ENCODE assay signal across 8 mouse cellular contexts in genomic region chr4:152285505-152285904, GRCm38 (mm10). TPM values are rescaled to one million over a fixed set of nuclear protein-coding genes. Genes with fewer than 3 reads are reported as not detected.
DNase-seq lines count a peak whose midpoint lies in the region; ATAC-seq and TF ChIP-seq lines count a peak whose summit lies in the region.

No protein-coding gene starts in this region.

- ATAC-seq in kidney, embryonic 15.5 days (replicated peaks; ENCODE audit: low FRiP score), result no peak
- no peak for ATAC-seq in liver, postnatal 0 days

- peak; percentile 44 to 86 for TF ChIP-seq CTCF in CH12.LX (conservative IDR thresholded peaks at IDR 0.05 in 1 of 2, IDR thresholded peaks at IDR 0.05 in 1 of 2; ENCODE audit: low read depth in 2 of 2, low read length in 2 of 2)
- peak; percentile 74 for TF ChIP-seq CTCF in brain, embryonic 14.5 days (IDR thresholded peaks at IDR 0.05; ENCODE audit: borderline replicate concordance, extremely low read depth, insufficient read depth, insufficient read length)
- TF ChIP-seq CTCF in liver, postnatal 0 days (IDR thresholded peaks at IDR 0.05; ENCODE audit: low read depth), result peak; percentile 80
- peak; percentile 78; the same call in 1 of the 2 replicates for TF ChIP-seq CTCF in small intestine, adult 2 months (IDR thresholded peaks at IDR 0.05; ENCODE audit: extremely low read depth, insufficient read length, insufficient replicate concordance, low read depth, low read length)

- no peaks in the 10 kb centered on the region for H3K79me2 ChIP-seq in CH12.LX (replicated peaks; ENCODE audit: control insufficient read depth, extremely low read depth, insufficient read depth, poor library complexity, severe bottlenecking)

- H3K27ac ChIP-seq in kidney, embryonic 15.5 days, result no peak overlapping the region
- H3K27ac ChIP-seq in CH12.LX (ENCODE audit: insufficient read depth, low read depth), result no peak overlapping the region
- H3K27ac ChIP-seq in liver, postnatal 0 days (ENCODE audit: low read depth), result no peak overlapping the region
- H3K27ac ChIP-seq in small intestine, adult 2 months (ENCODE audit: insufficient read depth, low read depth, low read length), result no peak overlapping the region

- peaks cover 33% of the 10 kb centered on the region for H3K4me1 ChIP-seq in kidney, embryonic 15.5 days
- H3K4me1 ChIP-seq in CH12.LX (ENCODE audit: control insufficient read depth in 1 of 2, insufficient read depth in 2 of 2), result peaks cover 9 to 25% of the 10 kb centered on the region in 2 experiments
- H3K4me1 ChIP-seq in liver, postnatal 0 days (ENCODE audit: insufficient read depth), result peaks cover 7% of the 10 kb centered on the region
- peaks cover 11% of the 10 kb centered on the region for H3K4me1 ChIP-seq in small intestine, adult 2 months (ENCODE audit: control insufficient read depth, insufficient read depth, insufficient read length, low read length)

- H3K9me3 ChIP-seq in kidney, embryonic 15.5 days (replicated peaks), result no peaks in the 10 kb centered on the region
- H3K9me3 ChIP-seq in CH12.LX (replicated peaks; ENCODE audit: low read length), result peaks cover 3% of the 10 kb centered on the region
- no peaks in the 10 kb centered on the region for H3K9me3 ChIP-seq in liver, postnatal 0 days (ENCODE audit: low read length)

- H3K9ac ChIP-seq in kidney, embryonic 15.5 days, result no peak overlapping the region
- H3K9ac ChIP-seq in CH12.LX (ENCODE audit: insufficient read depth, low read depth), result no peak overlapping the region
- no peak overlapping the region for H3K9ac ChIP-seq in liver, postnatal 0 days (replicated peaks)

- peaks cover 4% of the 10 kb centered on the region; the same call in 1 of the 2 replicates for H3K36me3 ChIP-seq in kidney, embryonic 15.5 days
- peaks cover 0 to 5% of the 10 kb centered on the region in 2 experiments for H3K36me3 ChIP-seq in CH12.LX (replicated peaks in 1 of 2; ENCODE audit: control insufficient read depth in 1 of 2, insufficient read depth in 1 of 2, low read length in 1 of 2)
- H3K36me3 ChIP-seq in liver, postnatal 0 days (replicated peaks; ENCODE audit: insufficient read depth, low read length), result no peaks in the 10 kb centered on the region
- H3K36me3 ChIP-seq in small intestine, adult 2 months (ENCODE audit: control insufficient read depth, insufficient read depth, low read length), result no peaks in the 10 kb centered on the region

- in situ Hi-C loops in CH12.LX (cut with MboI; ENCODE audit: low pct_ligation_motif_present, low pct_unique_long_range_greater_than_20kb, low sequenced_read_pairs), result loop anchor here (25.0 kb wide), 1 partner anchor 1827 kb away; no protein-coding TSS in a partner anchor

- peak; percentile 61 for DNase-seq in kidney, adult 11 months
- DNase-seq in CH12.LX (ENCODE audit: extremely low read depth), result no peak
- DNase-seq in brain, embryonic 14.5 days (ENCODE audit: low read depth), result peak; percentile 64
- peak; percentile 47 to 50 for DNase-seq in gastrocnemius, postnatal 36 days
- DNase-seq in liver, postnatal 0 days, result peak; percentile 59
- DNase-seq in layer of hippocampus, postnatal 25 days (ENCODE audit: extremely low spot score in 1 of 2, low spot score in 1 of 2), result no peak

- no peak overlapping the region for H3K4me2 ChIP-seq in kidney, embryonic 15.5 days
- no peak overlapping the region for H3K4me2 ChIP-seq in CH12.LX (ENCODE audit: insufficient read depth, low read depth, poor library complexity, severe bottlenecking)
- no peak overlapping the region for H3K4me2 ChIP-seq in liver, postnatal 0 days (ENCODE audit: low read depth, low read length)

- H3K27me3 ChIP-seq in kidney, embryonic 15.5 days, result peaks cover 94% of the 10 kb centered on the region
- H3K27me3 ChIP-seq in CH12.LX (replicated peaks), result peaks cover 56% of the 10 kb centered on the region
- H3K27me3 ChIP-seq in liver, postnatal 0 days (ENCODE audit: insufficient read depth, low read length), result peaks cover 88% of the 10 kb centered on the region
- H3K27me3 ChIP-seq in small intestine, adult 2 months (ENCODE audit: control insufficient read depth, insufficient read depth, low read length), result peaks cover 30% of the 10 kb centered on the region

- no peak for TF ChIP-seq EP300 in CH12.LX (IDR thresholded peaks at IDR 0.05; ENCODE audit: low read length)
- TF ChIP-seq EP300 in liver, postnatal 0 days (IDR thresholded peaks at IDR 0.05; ENCODE audit: low read depth), result no peak

- TF ChIP-seq POLR2A in CH12.LX (IDR thresholded peaks at IDR 0.05; ENCODE audit: low read depth, low read length), result no peak
- TF ChIP-seq POLR2A in brain, embryonic 14.5 days (IDR thresholded peaks at IDR 0.05; ENCODE audit: borderline replicate concordance, extremely low read depth, insufficient read depth, insufficient read length, poor library complexity, severe bottlenecking), result no peak
- no peak for TF ChIP-seq POLR2A in small intestine, adult 2 months (IDR thresholded peaks at IDR 0.05; ENCODE audit: low read depth, low read length)

- TF ChIP-seq RAD21 in CH12.LX (IDR thresholded peaks at IDR 0.05; ENCODE audit: low read depth, low read length), result peak; percentile 72

- no peak overlapping the region for H3K4me3 ChIP-seq in kidney, embryonic 15.5 days (replicated peaks)
- no peak overlapping the region for H3K4me3 ChIP-seq in CH12.LX (replicated peaks in 1 of 3; ENCODE audit: low read depth in 2 of 3, low read length in 2 of 3, poor library complexity in 1 of 3)
- no peak overlapping the region for H3K4me3 ChIP-seq in liver, postnatal 0 days (ENCODE audit: low read depth, low read length)
- no peak overlapping the region for H3K4me3 ChIP-seq in small intestine, adult 2 months (ENCODE audit: low read depth, low read length)

- WGBS in kidney, embryonic 15.5 days, result 6% methylated on average over 10 of the region's 10 CpGs
- 2% methylated on average over 10 of the region's 10 CpGs for WGBS in liver, postnatal 0 days (ENCODE audit: insufficient replicate concordance)
- 5% methylated on average over 10 of the region's 10 CpGs for WGBS in small intestine, adult 2 months

- dilution Hi-C loops in CH12.LX (cut with MboI; ENCODE audit: extremely low pct_ligation_motif_present, extremely low pct_unique_long_range_greater_than_20kb, low sequenced_read_pairs), result no loop called here

- intact Hi-C loops in gastrocnemius, postnatal 36 days (cut with DNase I), result loop anchor here (2.0 kb wide), 1 partner anchor 73 kb away; no protein-coding TSS in a partner anchor

TF ChIP-seq in CH12.LX, 34 proteins besides CTCF, POLR2A, EP300 and RAD21 (continues in another document):
- no peak for TF ChIP-seq USF1 (IDR thresholded peaks at IDR 0.05; ENCODE audit: low read depth, low read length)
- TF ChIP-seq IRF4 (IDR thresholded peaks at IDR 0.05; ENCODE audit: low read depth, low read length), result peak; percentile 24; the same call in 1 of the 2 replicates

RNA-seq across cellular contexts. Expression of gene Hes3, which starts 6.0 kb away (rescaled TPM):
- not detected in 2 replicates for polyA plus RNA-seq in kidney, embryonic 15.5 days (2015; fragmentation: Nextera tagmentation; extraction: Ambion mirVana)
- total RNA-seq in CH12.LX (2012; rRNA removed), result 0.13 and 0.21 TPM in 2 replicates
- total RNA-seq in CH12.LX (2014; rRNA removed), result not detected in 2 replicates
- polyA plus RNA-seq in CH12.LX (2012; ENCODE audit: insufficient read length, low read depth), result 0.17 TPM in 1 of 2 replicates, not detected in the other
- 0.37 and 0.88 TPM in 2 replicates for polyA plus RNA-seq in brain, embryonic 14.5 days (2012; rRNA removed)
- total RNA-seq in gastrocnemius, postnatal 36 days (2021), result not detected
- polyA plus RNA-seq in liver, postnatal 0 days (2015; fragmentation: Nextera tagmentation; extraction: Ambion mirVana), result not detected in 2 replicates
- not detected in 2 replicates for polyA plus RNA-seq in small intestine, adult 2 months (2012; rRNA removed)
- total RNA-seq in layer of hippocampus, postnatal 25 days (2021), result not detected

RNA-seq across cellular contexts. Expression of gene Gpr153, which starts 11.5 kb away (rescaled TPM):
- polyA plus RNA-seq in kidney, embryonic 15.5 days (2015; fragmentation: Nextera tagmentation; extraction: Ambion mirVana), result 6.2 and 7.8 TPM in 2 replicates
- total RNA-seq in CH12.LX (2012; rRNA removed), result 0.21 and 0.30 TPM in 2 replicates
- 0.61 and 0.70 TPM in 2 replicates for total RNA-seq in CH12.LX (2014; rRNA removed)
- 1.4 and 1.8 TPM in 2 replicates for polyA plus RNA-seq in CH12.LX (2012; ENCODE audit: insufficient read length, low read depth)
- 31.2 and 44.3 TPM in 2 replicates for polyA plus RNA-seq in brain, embryonic 14.5 days (2012; rRNA removed)
- 1 to 10 TPM; 7.1 to 8.0 TPM for total RNA-seq in gastrocnemius, postnatal 36 days (2021)
- 0.47 and 0.58 TPM in 2 replicates for polyA plus RNA-seq in liver, postnatal 0 days (2015; fragmentation: Nextera tagmentation; extraction: Ambion mirVana)
- polyA plus RNA-seq in small intestine, adult 2 months (2012; rRNA removed), result 9.4 and 11.6 TPM in 2 replicates
- total RNA-seq in layer of hippocampus, postnatal 25 days (2021), result 1 to 10 TPM; 5.4 to 6.0 TPM

RNA-seq across cellular contexts. Expression of gene Icmt, which starts 11.5 kb away (rescaled TPM):
- 22.3 and 28.7 TPM in 2 replicates for polyA plus RNA-seq in kidney, embryonic 15.5 days (2015; fragmentation: Nextera tagmentation; extraction: Ambion mirVana)
- total RNA-seq in CH12.LX (2012; rRNA removed) (21.5 and 27.4 TPM in 2 replicates), CH12.LX (2014; rRNA removed) (17.8 and 18.5 TPM in 2 replicates)
- 24.2 and 29.8 TPM in 2 replicates for polyA plus RNA-seq in CH12.LX (2012; ENCODE audit: insufficient read length, low read depth)
- polyA plus RNA-seq in brain, embryonic 14.5 days (2012; rRNA removed), result 20.9 and 23.0 TPM in 2 replicates
- total RNA-seq in gastrocnemius, postnatal 36 days (2021), result 10 to 100 TPM; 14.4 to 17.3 TPM
- 5.9 and 6.9 TPM in 2 replicates for polyA plus RNA-seq in liver, postnatal 0 days (2015; fragmentation: Nextera tagmentation; extraction: Ambion mirVana)
- polyA plus RNA-seq in small intestine, adult 2 months (2012; rRNA removed), result 16.5 and 26.5 TPM in 2 replicates
- 10 to 100 TPM; 38.9 to 45.1 TPM for total RNA-seq in layer of hippocampus, postnatal 25 days (2021)

RNA-seq across cellular contexts. Expression of gene Rnf207, which starts 33.3 kb away (rescaled TPM):
- 1.5 and 2.1 TPM in 2 replicates for polyA plus RNA-seq in kidney, embryonic 15.5 days (2015; fragmentation: Nextera tagmentation; extraction: Ambion mirVana)
- total RNA-seq in CH12.LX (2012; rRNA removed) (0.21 and 0.51 TPM in 2 replicates), CH12.LX (2014; rRNA removed) (not detected in 2 replicates)
- polyA plus RNA-seq in CH12.LX (2012; ENCODE audit: insufficient read length, low read depth), result not detected in 2 replicates
- 6.9 and 7.1 TPM in 2 replicates for polyA plus RNA-seq in brain, embryonic 14.5 days (2012; rRNA removed)
- total RNA-seq in gastrocnemius, postnatal 36 days (2021), result not detected
- polyA plus RNA-seq in liver, postnatal 0 days (2015; fragmentation: Nextera tagmentation; extraction: Ambion mirVana), result 0.13 TPM in 1 of 2 replicates, not detected in the other
- polyA plus RNA-seq in small intestine, adult 2 months (2012; rRNA removed), result 2.1 and 3.7 TPM in 2 replicates
- 1 to 10 TPM; 2.6 to 5.8 TPM for total RNA-seq in layer of hippocampus, postnatal 25 days (2021)

RNA-seq across cellular contexts. Expression of gene Rpl22, which starts 40.0 kb away (rescaled TPM):
- polyA plus RNA-seq in kidney, embryonic 15.5 days (2015; fragmentation: Nextera tagmentation; extraction: Ambion mirVana), result 387 and 455 TPM in 2 replicates
- total RNA-seq in CH12.LX (2012; rRNA removed), result 1,590 and 1,720 TPM in 2 replicates
- 1,936 and 1,966 TPM in 2 replicates for total RNA-seq in CH12.LX (2014; rRNA removed)
- polyA plus RNA-seq in CH12.LX (2012; ENCODE audit: insufficient read length, low read depth), result 1,935 and 2,300 TPM in 2 replicates
- polyA plus RNA-seq in brain, embryonic 14.5 days (2012; rRNA removed), result 239 and 292 TPM in 2 replicates
- total RNA-seq in gastrocnemius, postnatal 36 days (2021), result 100 to 1,000 TPM; 165 to 223 TPM
- polyA plus RNA-seq in liver, postnatal 0 days (2015; fragmentation: Nextera tagmentation; extraction: Ambion mirVana), result 207 and 213 TPM in 2 replicates
- 5.0 and 8.7 TPM in 2 replicates for polyA plus RNA-seq in small intestine, adult 2 months (2012; rRNA removed)
- 100 to 1,000 TPM; 200 to 205 TPM for total RNA-seq in layer of hippocampus, postnatal 25 days (2021)

Comparison
In these comparisons a context has a peak if more than half of its experiments do, and no peak if none do; other contexts are left out.
1. DNase-seq: peak in kidney, adult 11 months (single experiment), brain, embryonic 14.5 days (single experiment), gastrocnemius, postnatal 36 days (2 of 2) and liver, postnatal 0 days (single experiment); none in CH12.LX (single experiment) and layer of hippocampus, postnatal 25 days (0 of 2).
2. Peak in every context shown above with its lines, with median percentiles within 50 percentile points of each other: CTCF ChIP-seq.